Mouse (Mus musculus): ENCODE results near the gene Cd2. TPM values are rescaled to one million over a fixed set of nuclear protein-coding genes. Genes with fewer than 3 reads are reported as not detected.

Gene Cd2
- polyA plus RNA-seq, 1 experiment = not detected

DNA sequence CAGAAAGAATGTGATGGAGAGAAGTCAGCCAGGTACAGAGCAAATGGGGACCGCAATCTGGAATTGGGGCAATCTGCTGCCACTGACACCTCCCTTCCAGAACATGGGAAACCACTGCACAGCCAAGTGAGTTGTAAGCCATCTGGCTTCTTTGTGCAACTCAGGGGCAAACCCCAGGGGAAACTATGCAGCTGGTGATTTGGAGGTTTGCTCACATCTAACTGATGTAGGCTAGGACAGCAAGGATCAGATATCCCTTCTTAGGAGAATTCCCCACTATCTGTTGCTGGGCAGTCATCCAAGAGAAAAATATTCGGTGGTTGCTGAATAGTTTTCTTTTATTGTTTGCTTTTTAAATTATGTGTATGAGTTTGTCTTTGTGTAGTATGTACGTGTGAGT is 21.9 kb upstream of the Cd2 start:
- H3K79me3 ChIP-seq (ENCODE audit: low read depth) = no peaks in the 10 kb centered on the region
- no peak overlapping the region for H3K4me3 ChIP-seq (ENCODE audit: insufficient read depth, poor library complexity, severe bottlenecking)
- H3K36me3 ChIP-seq (ENCODE audit: control insufficient read depth, insufficient read depth) = no peaks in the 10 kb centered on the region
- H3K27me3 ChIP-seq (ENCODE audit: control insufficient read depth, insufficient read depth, insufficient read length) = no peaks in the 10 kb centered on the region
- H3ac ChIP-seq (ENCODE audit: control insufficient read depth, insufficient read length, low read depth) = no peak overlapping the region
- no peaks in the 10 kb centered on the region for H3K79me2 ChIP-seq (ENCODE audit: control insufficient read depth, insufficient read depth)
- TF ChIP-seq MYOG (IDR thresholded peaks at IDR 0.05; ENCODE audit: control insufficient read depth, extremely low read depth, insufficient read length) = no peak
- TF ChIP-seq FOSL1 (IDR thresholded peaks at IDR 0.05; ENCODE audit: insufficient read depth, low read length, poor library complexity, severe bottlenecking) = no peak
- TF ChIP-seq MYOD1 (IDR thresholded peaks at IDR 0.05; ENCODE audit: control insufficient read depth, insufficient read length, low read depth) = no peak
- no peak for TF ChIP-seq MAX (IDR thresholded peaks at IDR 0.05)
- TF ChIP-seq CEBPB (IDR thresholded peaks at IDR 0.05; ENCODE audit: low read depth) = no peak

DNA sequence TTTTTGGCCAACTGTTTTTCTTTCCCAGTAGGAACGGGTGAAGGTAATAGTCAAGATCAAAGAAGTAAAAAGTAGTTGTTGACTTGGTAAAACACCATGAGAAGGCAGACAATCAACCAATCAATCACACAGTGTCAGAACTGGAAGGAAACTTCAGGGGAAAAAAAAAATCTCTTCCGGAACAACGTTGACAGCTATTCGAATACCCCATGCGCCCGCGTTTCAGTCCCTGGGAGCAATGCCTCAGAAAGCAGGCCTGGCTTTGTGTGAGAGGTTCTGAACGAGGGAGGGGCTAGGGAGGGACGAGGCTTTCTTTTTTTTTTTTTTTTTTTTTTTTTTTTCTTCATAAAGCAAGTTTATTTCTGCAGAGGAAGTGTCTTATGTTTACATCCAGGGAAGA is 18.4 kb upstream of the Cd2 start:
- no peaks in the 10 kb centered on the region for H3K27me3 ChIP-seq (ENCODE audit: control insufficient read depth, insufficient read depth, insufficient read length)
- no peak for TF ChIP-seq USF1 (IDR thresholded peaks at IDR 0.05; ENCODE audit: low read depth)
- no peak for TF ChIP-seq CEBPB (IDR thresholded peaks at IDR 0.05; ENCODE audit: low read depth)
- no peak for TF ChIP-seq MYOD1 (IDR thresholded peaks at IDR 0.05; ENCODE audit: control insufficient read depth, insufficient read length, low read depth)
- no peak for TF ChIP-seq CTCF (IDR thresholded peaks at IDR 0.05; ENCODE audit: control insufficient read depth, insufficient read depth, insufficient read length)
- TF ChIP-seq FOSL1 (IDR thresholded peaks at IDR 0.05; ENCODE audit: insufficient read depth, low read length, poor library complexity, severe bottlenecking) = no peak
- no peak for TF ChIP-seq MAX (IDR thresholded peaks at IDR 0.05)
- TF ChIP-seq MYOG (IDR thresholded peaks at IDR 0.05; ENCODE audit: control insufficient read depth, extremely low read depth, insufficient read length) = no peak
- H3K4me3 ChIP-seq (ENCODE audit: insufficient read depth, poor library complexity, severe bottlenecking) = no peak overlapping the region
- H3K79me3 ChIP-seq (ENCODE audit: low read depth) = no peaks in the 10 kb centered on the region
- H3K36me3 ChIP-seq (ENCODE audit: control insufficient read depth, insufficient read depth) = no peaks in the 10 kb centered on the region
- H3K79me2 ChIP-seq (ENCODE audit: control insufficient read depth, insufficient read depth) = no peaks in the 10 kb centered on the region
- no peak overlapping the region for H3ac ChIP-seq (ENCODE audit: control insufficient read depth, insufficient read length, low read depth)

DNA sequence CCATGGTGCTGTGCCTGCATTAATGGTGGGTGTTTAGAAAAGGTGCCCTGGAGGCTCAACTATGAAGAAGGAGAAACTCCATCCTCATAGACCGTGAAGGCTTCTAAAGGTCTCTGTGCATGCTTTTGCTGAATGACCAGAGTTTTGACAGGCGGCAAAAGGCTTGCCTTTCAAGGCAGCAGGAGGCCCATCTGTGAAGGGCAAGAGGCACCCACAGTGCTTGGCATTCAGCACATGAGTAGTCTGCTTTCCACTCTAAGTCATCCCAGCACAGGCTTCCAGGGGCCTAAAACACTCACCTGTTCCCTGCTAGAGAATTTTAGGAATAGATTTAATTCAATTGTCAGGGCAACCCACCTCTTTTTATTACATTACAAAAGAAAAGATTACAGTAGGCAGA is 17.3 kb upstream of the Cd2 start:
- TF ChIP-seq USF1 (IDR thresholded peaks at IDR 0.05; ENCODE audit: low read depth) (no peak), MYOD1 (IDR thresholded peaks at IDR 0.05; ENCODE audit: control insufficient read depth, insufficient read length, low read depth) (no peak), CTCF (IDR thresholded peaks at IDR 0.05; ENCODE audit: control insufficient read depth, insufficient read depth, insufficient read length) (no peak), MAX (IDR thresholded peaks at IDR 0.05) (no peak), MYOG (IDR thresholded peaks at IDR 0.05; ENCODE audit: control insufficient read depth, extremely low read depth, insufficient read length) (no peak), CEBPB (IDR thresholded peaks at IDR 0.05; ENCODE audit: low read depth) (no peak), FOSL1 (IDR thresholded peaks at IDR 0.05; ENCODE audit: insufficient read depth, low read length, poor library complexity, severe bottlenecking) (no peak)
- Histone ChIP-seq H3K79me3 (ENCODE audit: low read depth) (no peaks in the 10 kb centered on the region), H3K36me3 (ENCODE audit: control insufficient read depth, insufficient read depth) (no peaks in the 10 kb centered on the region), H3ac (ENCODE audit: control insufficient read depth, insufficient read length, low read depth) (no peak overlapping the region), H3K27me3 (ENCODE audit: control insufficient read depth, insufficient read depth, insufficient read length) (no peaks in the 10 kb centered on the region), H3K4me3 (ENCODE audit: insufficient read depth, poor library complexity, severe bottlenecking) (no peak overlapping the region), H3K79me2 (ENCODE audit: control insufficient read depth, insufficient read depth) (no peaks in the 10 kb centered on the region)

GRCm38 (mm10) chr3:101304156-101304555 is 16.4 kb upstream of the Cd2 start:
- Histone ChIP-seq H3K79me2 (ENCODE audit: control insufficient read depth, insufficient read depth) (no peaks in the 10 kb centered on the region), H3ac (ENCODE audit: control insufficient read depth, insufficient read length, low read depth) (no peak overlapping the region), H3K27me3 (ENCODE audit: control insufficient read depth, insufficient read depth, insufficient read length) (no peaks in the 10 kb centered on the region), H3K4me3 (ENCODE audit: insufficient read depth, poor library complexity, severe bottlenecking) (no peak overlapping the region), H3K79me3 (ENCODE audit: low read depth) (no peaks in the 10 kb centered on the region), H3K36me3 (ENCODE audit: control insufficient read depth, insufficient read depth) (no peaks in the 10 kb centered on the region)
- TF ChIP-seq CTCF (IDR thresholded peaks at IDR 0.05; ENCODE audit: control insufficient read depth, insufficient read depth, insufficient read length) (peak; percentile 69), MYOD1 (IDR thresholded peaks at IDR 0.05; ENCODE audit: control insufficient read depth, insufficient read length, low read depth) (no peak)

- Histone ChIP-seq H3K79me3 (ENCODE audit: low read depth) (no peaks in the 10 kb centered on the region), H3K79me2 (ENCODE audit: control insufficient read depth, insufficient read depth) (no peaks in the 10 kb centered on the region), H3K4me3 (ENCODE audit: insufficient read depth, poor library complexity, severe bottlenecking) (no peak overlapping the region), H3K27me3 (ENCODE audit: control insufficient read depth, insufficient read depth, insufficient read length) (no peaks in the 10 kb centered on the region), H3K36me3 (ENCODE audit: control insufficient read depth, insufficient read depth) (no peaks in the 10 kb centered on the region), H3ac (ENCODE audit: control insufficient read depth, insufficient read length, low read depth) (no peak overlapping the region)
- TF ChIP-seq FOSL1 (IDR thresholded peaks at IDR 0.05; ENCODE audit: insufficient read depth, low read length, poor library complexity, severe bottlenecking) = no peak
- TF ChIP-seq CTCF (IDR thresholded peaks at IDR 0.05; ENCODE audit: control insufficient read depth, insufficient read depth, insufficient read length) = no peak
- peak; percentile 9 for TF ChIP-seq USF1 (IDR thresholded peaks at IDR 0.05; ENCODE audit: low read depth)
Observed at GRCm38 (mm10) chr3:101300271-101301071, 12.7 kb upstream of the Cd2 start.

- Histone ChIP-seq H3K79me3 (ENCODE audit: low read depth) (no peaks in the 10 kb centered on the region), H3ac (ENCODE audit: control insufficient read depth, insufficient read length, low read depth) (no peak overlapping the region), H3K36me3 (ENCODE audit: control insufficient read depth, insufficient read depth) (no peaks in the 10 kb centered on the region), H3K27me3 (ENCODE audit: control insufficient read depth, insufficient read depth, insufficient read length) (no peaks in the 10 kb centered on the region), H3K79me2 (ENCODE audit: control insufficient read depth, insufficient read depth) (no peaks in the 10 kb centered on the region), H3K4me3 (ENCODE audit: insufficient read depth, poor library complexity, severe bottlenecking) (no peak overlapping the region)
- TF ChIP-seq USF1 (IDR thresholded peaks at IDR 0.05; ENCODE audit: low read depth) = no peak
- no peak for TF ChIP-seq MYOG (IDR thresholded peaks at IDR 0.05; ENCODE audit: control insufficient read depth, extremely low read depth, insufficient read length)
- no peak for TF ChIP-seq CTCF (IDR thresholded peaks at IDR 0.05; ENCODE audit: control insufficient read depth, insufficient read depth, insufficient read length)
- no peak for TF ChIP-seq CEBPB (IDR thresholded peaks at IDR 0.05; ENCODE audit: low read depth)
- TF ChIP-seq MAX (IDR thresholded peaks at IDR 0.05) = no peak
- TF ChIP-seq MYOD1 (IDR thresholded peaks at IDR 0.05; ENCODE audit: control insufficient read depth, insufficient read length, low read depth) = no peak
- TF ChIP-seq FOSL1 (IDR thresholded peaks at IDR 0.05; ENCODE audit: insufficient read depth, low read length, poor library complexity, severe bottlenecking) = no peak
Observed at GRCm38 (mm10) chr3:101299591-101299990, 11.9 kb upstream of the Cd2 start.

All from C2C12 (cell line).